Mouse (Mus musculus): Measurements from ENCODE around the gene Gm29094.

GRCm38 (mm10) chr9:89256556-89257335, 57.6 kb downstream of the Gm29094 start:
- TF ChIP-seq CTCF (IDR thresholded peaks at IDR 0.05; ENCODE audit: insufficient read depth, low read length): no peak
- no peak for TF ChIP-seq POLR2A (IDR thresholded peaks at IDR 0.05; ENCODE audit: borderline replicate concordance, extremely low read depth, low read depth, low read length)
